Mouse (Mus musculus) lung, postnatal 10 days (tissue): ENCODE measurements around the gene Palm2.
A peak's percentile ranks its signal among the peaks of the same experiment; 100 is the strongest.

Source experiments
- DNase-seq: peaks from one replicate; pipeline ENCODE4 v3.0.0; 2021

Gene Palm2

GRCm38 (mm10) chr4:57674351-57674750, 240.3 kb downstream of the Palm2 start:
- no peak for DNase-seq

GRCm38 (mm10) chr4:57675387-57675786, 241.3 kb downstream of the Palm2 start:
- peak; percentile 91 for DNase-seq

GRCm38 (mm10) chr4:57677916-57678315, 243.9 kb downstream of the Palm2 start:
- no peak for DNase-seq

GRCm38 (mm10) chr4:57678991-57679457, 245.0 kb downstream of the Palm2 start:
- peak; percentile 78 for DNase-seq

- DNase-seq: no peak
Measured at GRCm38 (mm10) chr4:57680186-57680585, 246.1 kb downstream of the Palm2 start.

- peak; percentile 68 for DNase-seq
Measured at GRCm38 (mm10) chr4:57681511-57681910, 247.5 kb downstream of the Palm2 start.

GRCm38 (mm10) chr4:57682341-57682740, 248.3 kb downstream of the Palm2 start:
- no peak for DNase-seq

- DNase-seq: no peak
Measured at GRCm38 (mm10) chr4:57682944-57683343, 248.9 kb downstream of the Palm2 start.

- peak; percentile 21 for DNase-seq
Measured at GRCm38 (mm10) chr4:57684676-57685215, 250.7 kb downstream of the Palm2 start.

- DNase-seq: no peak
Measured at GRCm38 (mm10) chr4:57686736-57687135, 252.7 kb downstream of the Palm2 start.

- no peak for DNase-seq
Measured at GRCm38 (mm10) chr4:57687583-57687982, 253.5 kb downstream of the Palm2 start.

- no peak for DNase-seq
Measured at GRCm38 (mm10) chr4:57688131-57688530, 254.1 kb downstream of the Palm2 start.

- DNase-seq: no peak
Measured at GRCm38 (mm10) chr4:57690001-57690400, 256.0 kb downstream of the Palm2 start.

GRCm38 (mm10) chr4:57690805-57691204, 256.8 kb downstream of the Palm2 start:
- no peak for DNase-seq

GRCm38 (mm10) chr4:57694356-57695136, 260.5 kb downstream of the Palm2 start:
- DNase-seq: no peak

- no peak for DNase-seq
Measured at GRCm38 (mm10) chr4:57696955-57697354, 262.9 kb downstream of the Palm2 start.

- DNase-seq: no peak
Measured at GRCm38 (mm10) chr4:57697918-57698611, 264.0 kb downstream of the Palm2 start.

- DNase-seq: no peak
Measured at GRCm38 (mm10) chr4:57701576-57701975, 267.5 kb downstream of the Palm2 start.

GRCm38 (mm10) chr4:57703574-57704470, 269.8 kb downstream of the Palm2 start:
- no peak for DNase-seq

- DNase-seq: no peak
Measured at GRCm38 (mm10) chr4:57704575-57704974, 270.5 kb downstream of the Palm2 start.

GRCm38 (mm10) chr4:57715849-57716248, 281.8 kb downstream of the Palm2 start:
- no peak for DNase-seq

GRCm38 (mm10) chr4:57716735-57717134, 282.7 kb downstream of the Palm2 start:
- DNase-seq: no peak

- no peak for DNase-seq
Measured at GRCm38 (mm10) chr4:57717354-57717753, 283.3 kb downstream of the Palm2 start, which contains the start of gene Akap2. Gene Akap2 (plus strand): TSS chr4:57717657.
